Mouse (Mus musculus) intestine, postnatal 0 days (tissue): Measurements from ENCODE around the gene Farp1. TPM values are rescaled to one million over a fixed set of nuclear protein-coding genes. Genes with fewer than 3 reads are reported as not detected.
A peak's percentile ranks its signal among the peaks of the same experiment; 100 is the strongest.

ENCODE experiments used
- ATAC-seq: fragments of 200-750 bp; cut with Nextera tagmentation; 2 replicates; pipeline ENCODE4 v1.8.0; 2017; ENCODE audit warnings: mild to moderate bottlenecking, moderate TSS enrichment, moderate library complexity
- H3K27ac ChIP-seq: fragments of 300-500 bp; sonication (generic); 2 replicates; pipeline ENCODE4 v1.5.1; 2014; ENCODE audit warnings: mild to moderate bottlenecking, low read depth, low read length, moderate library complexity
- H3K27me3 ChIP-seq: fragments of 300-500 bp; sonication (generic); replicated peaks from 2 replicates; pipeline ENCODE4 v1.6.1; 2014; ENCODE audit warnings: low read length, mixed read lengths; ENCODE audit not compliant: control insufficient read depth, insufficient read depth
- H3K36me3 ChIP-seq: fragments of 300-500 bp; sonication (generic); 2 replicates; pipeline ENCODE4 v1.6.1; 2014; ENCODE audit warnings: mild to moderate bottlenecking, moderate library complexity; ENCODE audit not compliant: control insufficient read depth, insufficient read depth
- H3K4me1 ChIP-seq: fragments of 300-500 bp; sonication (generic); replicated peaks from 2 replicates; pipeline ENCODE4 v1.6.1; 2014; ENCODE audit warnings: antibody characterized with exemption, low read length, mixed read lengths; ENCODE audit not compliant: control insufficient read depth, insufficient read depth
- H3K4me2 ChIP-seq: fragments of 300-500 bp; sonication (generic); replicated peaks from 2 replicates; pipeline ENCODE4 v1.6.1; 2014; ENCODE audit warnings: low read depth, mild to moderate bottlenecking, moderate library complexity
- H3K4me3 ChIP-seq: fragments of 300-500 bp; sonication (generic); 2 replicates; pipeline ENCODE4 v1.5.1; 2014; ENCODE audit warnings: low read depth, low read length
- H3K9ac ChIP-seq: fragments of 300-500 bp; sonication (generic); 2 replicates; pipeline ENCODE4 v1.6.1; 2014; ENCODE audit warnings: mild to moderate bottlenecking, low read depth, low read length
- H3K9me3 ChIP-seq: fragments of 300-500 bp; sonication (generic); 2 replicates; pipeline ENCODE4 v1.6.1; 2016; ENCODE audit warnings: mixed run types; ENCODE audit not compliant: control insufficient read depth
- CTCF ChIP-seq: sonication (generic); IDR thresholded peaks from 2 replicates; pipeline ENCODE4 v1.5.1; 2016; ENCODE audit warnings: low read depth, mild to moderate bottlenecking, control low read depth, antibody characterized with exemption, moderate library complexity
- WGBS: fragments of 180-500 bp; shearing (Covaris S2); extraction: QIAGEN DNeasy Blood & Tissue Kit; methylation state at CpG from one replicate; pipeline ENCODE4 v1.1.7; 2014; 5-methylcytosine and 5-hydroxymethylcytosine counted together
- polyA plus RNA-seq: library from polyadenylated mRNA; unstranded; fragments of >200 nt; fragmentation: Nextera tagmentation; extraction: Ambion mirVana; gene quantifications from 2 replicates; pipeline ENCODE4 v1.2.1, GENCODE M21; 2015

Farp1 gene
- polyA plus RNA-seq, 1 experiment from 2014 or later, result 4.9 TPM

GRCm38 (mm10) chr14:121145291-121145690, 110.3 kb downstream of the Farp1 start:
- WGBS, result 49% methylated on average over 3 of the region's 3 CpGs
- peak overlapping the region; percentile 12; the same call in 1 of the 2 replicates for H3K4me3 ChIP-seq
- H3K4me2 ChIP-seq, result peak overlapping the region; percentile 52
- peak overlapping the region; percentile 73; the same call in 1 of the 2 replicates for H3K27ac ChIP-seq
- peak; percentile 26; the same call in 1 of the 2 replicates for ATAC-seq
- H3K9me3 ChIP-seq, result no peaks in the 10 kb centered on the region
- H3K27me3 ChIP-seq, result no peaks in the 10 kb centered on the region
- H3K36me3 ChIP-seq, result no peaks in the 10 kb centered on the region
- H3K9ac ChIP-seq, result no peak overlapping the region
- no peak for TF ChIP-seq CTCF
- H3K4me1 ChIP-seq, result 0 out of 2 replicates have a peak, but pooled peaks cover 17% of the 10 kb centered on the region

- peak overlapping the region; percentile 73 for H3K27ac ChIP-seq
- no peak for TF ChIP-seq CTCF
- no peak overlapping the region for H3K9ac ChIP-seq
- H3K27me3 ChIP-seq, result no peaks in the 10 kb centered on the region
- ATAC-seq, result peak; percentile 70
- H3K4me2 ChIP-seq, result peak overlapping the region; percentile 52
- 0 out of 2 replicates have a peak, but pooled peaks cover 17% of the 10 kb centered on the region for H3K4me1 ChIP-seq
- H3K9me3 ChIP-seq, result no peaks in the 10 kb centered on the region
- 9% methylated on average over 9 of the region's 10 CpGs for WGBS
- H3K36me3 ChIP-seq, result no peaks in the 10 kb centered on the region
- H3K4me3 ChIP-seq, result peak overlapping the region; percentile 12; the same call in 1 of the 2 replicates
Observed at GRCm38 (mm10) chr14:121145698-121146097, 110.7 kb downstream of the Farp1 start.

- Histone ChIP-seq H3K9me3 (no peaks in the 10 kb centered on the region), H3K4me1 (0 out of 2 replicates have a peak, but pooled peaks cover 17% of the 10 kb centered on the region), H3K36me3 (no peaks in the 10 kb centered on the region), H3K4me3 (no peak overlapping the region), H3K27ac (no peak overlapping the region), H3K9ac (no peak overlapping the region), H3K4me2 (peak overlapping the region; percentile 52), H3K27me3 (no peaks in the 10 kb centered on the region)
- 40% methylated on average over 7 of the region's 7 CpGs for WGBS
- TF ChIP-seq CTCF, result no peak
- ATAC-seq, result peak; percentile 66
Observed at GRCm38 (mm10) chr14:121146213-121146612, 111.2 kb downstream of the Farp1 start.

GRCm38 (mm10) chr14:121147026-121147425, 112.0 kb downstream of the Farp1 start:
- no peak overlapping the region for H3K4me3 ChIP-seq
- no peak overlapping the region for H3K27ac ChIP-seq
- 63% methylated on average over 3 of the region's 3 CpGs for WGBS
- H3K4me1 ChIP-seq, result 0 out of 2 replicates have a peak, but pooled peaks cover 17% of the 10 kb centered on the region
- TF ChIP-seq CTCF, result no peak
- no peaks in the 10 kb centered on the region for H3K27me3 ChIP-seq
- no peak overlapping the region for H3K9ac ChIP-seq
- H3K36me3 ChIP-seq, result no peaks in the 10 kb centered on the region
- ATAC-seq, result no peak
- H3K4me2 ChIP-seq, result no peak overlapping the region
- no peaks in the 10 kb centered on the region for H3K9me3 ChIP-seq

GRCm38 (mm10) chr14:121148088-121148785, 113.2 kb downstream of the Farp1 start:
- no peak overlapping the region for H3K4me2 ChIP-seq
- H3K27me3 ChIP-seq, result no peaks in the 10 kb centered on the region
- H3K4me3 ChIP-seq, result no peak overlapping the region
- no peak overlapping the region for H3K27ac ChIP-seq
- no peaks in the 10 kb centered on the region for H3K9me3 ChIP-seq
- no peak for TF ChIP-seq CTCF
- 0 out of 2 replicates have a peak, but pooled peaks cover 17% of the 10 kb centered on the region for H3K4me1 ChIP-seq
- WGBS, result 73% methylated on average over 11 of the region's 11 CpGs
- H3K9ac ChIP-seq, result no peak overlapping the region
- no peak for ATAC-seq
- H3K36me3 ChIP-seq, result no peaks in the 10 kb centered on the region

GRCm38 (mm10) chr14:121149984-121150383, 115.0 kb downstream of the Farp1 start:
- Histone ChIP-seq H3K4me1 (0 out of 2 replicates have a peak, but pooled peaks cover 14% of the 10 kb centered on the region), H3K27ac (no peak overlapping the region), H3K4me2 (no peak overlapping the region), H3K4me3 (no peak overlapping the region), H3K27me3 (no peaks in the 10 kb centered on the region), H3K9ac (no peak overlapping the region), H3K36me3 (no peaks in the 10 kb centered on the region), H3K9me3 (no peaks in the 10 kb centered on the region)
- ATAC-seq, result no peak
- no peak for TF ChIP-seq CTCF
- WGBS, result 78% methylated on average over 5 of the region's 5 CpGs
